Mouse (Mus musculus): ENCODE measurements around the gene Trp53i11.

Trp53i11 gene

GRCm38 (mm10) chr2:93187323-93187996 is at the start of gene Trp53i11:
Trp53i11 (plus strand) TSS chr2:93187548.
- peak; percentile 87 to 90 for DNase-seq (ENCODE audit: low spot score in 2 of 2)

GRCm38 (mm10) chr2:93139476-93139875 is 47.9 kb upstream of the Trp53i11 start:
- DNase-seq (ENCODE audit: low spot score in 2 of 2) = no peak

GRCm38 (mm10) chr2:93141329-93141728 is 46.0 kb upstream of the Trp53i11 start:
- DNase-seq (ENCODE audit: low spot score in 2 of 2) = no peak

- DNase-seq (ENCODE audit: low spot score in 2 of 2) = peak; percentile 76 to 86
These were observed 44.7 kb upstream of the Trp53i11 start for GRCm38 (mm10) chr2:93142616-93143015.

GRCm38 (mm10) chr2:93144126-93144525 is 43.2 kb upstream of the Trp53i11 start:
- DNase-seq (ENCODE audit: low spot score in 2 of 2) = no peak

GRCm38 (mm10) chr2:93150009-93150408 is 37.3 kb upstream of the Trp53i11 start:
- no peak for DNase-seq (ENCODE audit: low spot score in 2 of 2)

- DNase-seq (ENCODE audit: low spot score in 2 of 2) = no peak
These were observed 36.5 kb upstream of the Trp53i11 start for GRCm38 (mm10) chr2:93150673-93151450.

- DNase-seq (ENCODE audit: low spot score in 2 of 2) = no peak
These were observed 35.2 kb upstream of the Trp53i11 start for GRCm38 (mm10) chr2:93152191-93152601.

GRCm38 (mm10) chr2:93152883-93153491 is 34.4 kb upstream of the Trp53i11 start:
- no peak for DNase-seq (ENCODE audit: low spot score in 2 of 2)

- no peak for DNase-seq (ENCODE audit: low spot score in 2 of 2)
These were observed 33.5 kb upstream of the Trp53i11 start for GRCm38 (mm10) chr2:93153833-93154232.

- DNase-seq (ENCODE audit: low spot score in 2 of 2) = no peak
These were observed 32.8 kb upstream of the Trp53i11 start for GRCm38 (mm10) chr2:93154486-93155032.

GRCm38 (mm10) chr2:93160467-93161035 is 26.8 kb upstream of the Trp53i11 start:
- DNase-seq (ENCODE audit: low spot score in 2 of 2) = no peak

GRCm38 (mm10) chr2:93161914-93162664 is 25.3 kb upstream of the Trp53i11 start:
- peak in 1 of 2 experiments; percentile 36 for DNase-seq (ENCODE audit: low spot score in 2 of 2)

GRCm38 (mm10) chr2:93162791-93163190 is 24.6 kb upstream of the Trp53i11 start:
- peak; percentile 54 to 73 for DNase-seq (ENCODE audit: low spot score in 2 of 2)

- no peak for DNase-seq (ENCODE audit: low spot score in 2 of 2)
These were observed 24.0 kb upstream of the Trp53i11 start for GRCm38 (mm10) chr2:93163317-93163716.

GRCm38 (mm10) chr2:93163750-93164335 is 23.5 kb upstream of the Trp53i11 start:
- no peak for DNase-seq (ENCODE audit: low spot score in 2 of 2)

- no peak for DNase-seq (ENCODE audit: low spot score in 2 of 2)
These were observed 21.1 kb upstream of the Trp53i11 start for GRCm38 (mm10) chr2:93166295-93166694.

- DNase-seq (ENCODE audit: low spot score in 2 of 2) = peak in 1 of 2 experiments; percentile 50
These were observed 20.5 kb upstream of the Trp53i11 start for GRCm38 (mm10) chr2:93166734-93167406.

- DNase-seq (ENCODE audit: low spot score in 2 of 2) = no peak
These were observed 17.0 kb upstream of the Trp53i11 start for GRCm38 (mm10) chr2:93170156-93170844.

GRCm38 (mm10) chr2:93170845-93171200 is 16.5 kb upstream of the Trp53i11 start:
- DNase-seq (ENCODE audit: low spot score in 2 of 2) = no peak

Data from heart, adult 9 months (tissue).